Mouse (Mus musculus): ENCODE data around the gene Limd1.

Gene Limd1

GRCm38 (mm10) chr9:123509638-123510604, 31.4 kb downstream of the Limd1 start:
- no peak for ATAC-seq (ENCODE audit: insufficient number of reproducible peaks, low FRiP score, low TSS enrichment)

- no peak for ATAC-seq (ENCODE audit: insufficient number of reproducible peaks, low FRiP score, low TSS enrichment)
Measured at GRCm38 (mm10) chr9:123510926-123511325, 32.4 kb downstream of the Limd1 start.

- no peak for ATAC-seq (ENCODE audit: insufficient number of reproducible peaks, low FRiP score, low TSS enrichment)
Measured at GRCm38 (mm10) chr9:123512482-123512881, 34.0 kb downstream of the Limd1 start.

GRCm38 (mm10) chr9:123515087-123515486, 36.6 kb downstream of the Limd1 start:
- no peak for ATAC-seq (ENCODE audit: insufficient number of reproducible peaks, low FRiP score, low TSS enrichment)

- no peak for ATAC-seq (ENCODE audit: insufficient number of reproducible peaks, low FRiP score, low TSS enrichment)
Measured at GRCm38 (mm10) chr9:123516641-123517385, 38.3 kb downstream of the Limd1 start.

GRCm38 (mm10) chr9:123518969-123519894, 40.7 kb downstream of the Limd1 start:
- no peak for ATAC-seq (ENCODE audit: insufficient number of reproducible peaks, low FRiP score, low TSS enrichment)

- ATAC-seq (ENCODE audit: insufficient number of reproducible peaks, low FRiP score, low TSS enrichment): no peak
Measured at GRCm38 (mm10) chr9:123520735-123521134, 42.2 kb downstream of the Limd1 start.

GRCm38 (mm10) chr9:123523676-123524075, 45.2 kb downstream of the Limd1 start:
- ATAC-seq (ENCODE audit: insufficient number of reproducible peaks, low FRiP score, low TSS enrichment): no peak

GRCm38 (mm10) chr9:123525095-123525494, 46.6 kb downstream of the Limd1 start:
- no peak for ATAC-seq (ENCODE audit: insufficient number of reproducible peaks, low FRiP score, low TSS enrichment)

- ATAC-seq (ENCODE audit: insufficient number of reproducible peaks, low FRiP score, low TSS enrichment): no peak
Measured at GRCm38 (mm10) chr9:123526502-123526901, 48.0 kb downstream of the Limd1 start.

- ATAC-seq (ENCODE audit: insufficient number of reproducible peaks, low FRiP score, low TSS enrichment): no peak
Measured at GRCm38 (mm10) chr9:123528087-123528925, 49.8 kb downstream of the Limd1 start.

GRCm38 (mm10) chr9:123528926-123529295, 50.4 kb downstream of the Limd1 start:
- ATAC-seq (ENCODE audit: insufficient number of reproducible peaks, low FRiP score, low TSS enrichment): no peak

- peak; percentile 98 for ATAC-seq (ENCODE audit: insufficient number of reproducible peaks, low FRiP score, low TSS enrichment)
Measured at GRCm38 (mm10) chr9:123529392-123530157, 51.1 kb downstream of the Limd1 start, which contains the start of gene Sacm1l. Gene Sacm1l, plus strand, starts transcription at chr9:123529759.

GRCm38 (mm10) chr9:123530158-123530475, 51.6 kb downstream of the Limd1 start:
- no peak for ATAC-seq (ENCODE audit: insufficient number of reproducible peaks, low FRiP score, low TSS enrichment)

GRCm38 (mm10) chr9:123530566-123531130, 52.1 kb downstream of the Limd1 start:
- ATAC-seq (ENCODE audit: insufficient number of reproducible peaks, low FRiP score, low TSS enrichment): no peak

GRCm38 (mm10) chr9:123531234-123531633, 52.7 kb downstream of the Limd1 start:
- no peak for ATAC-seq (ENCODE audit: insufficient number of reproducible peaks, low FRiP score, low TSS enrichment)

- no peak for ATAC-seq (ENCODE audit: insufficient number of reproducible peaks, low FRiP score, low TSS enrichment)
Measured at GRCm38 (mm10) chr9:123536613-123537012, 58.1 kb downstream of the Limd1 start.

- no peak for ATAC-seq (ENCODE audit: insufficient number of reproducible peaks, low FRiP score, low TSS enrichment)
Measured at GRCm38 (mm10) chr9:123538189-123538588, 59.7 kb downstream of the Limd1 start.

Measured in cerebellum, adult (tissue).